Mouse (Mus musculus) midbrain, embryonic 14.5 days (tissue): ENCODE results near the gene Med20. TPM values are rescaled to one million over a fixed set of nuclear protein-coding genes. Genes with fewer than 3 reads are reported as not detected.
"Not testable (repeated sequence)": the region's sequence is repeated elsewhere in the genome, so short reads cannot be mapped to it uniquely, and the experiment has no call there.

Experiments used
- ATAC-seq: fragments of 200-750 bp; cut with Nextera tagmentation; 2 replicates; pipeline ENCODE4 v1.8.0; 2017; ENCODE audit warnings: moderate number of reproducible peaks, moderate library complexity; ENCODE audit not compliant: low FRiP score, low TSS enrichment
- DNase-seq: peaks from one replicate; pipeline ENCODE4 v3.0.0-alpha.2; 2015
- H3K27ac ChIP-seq: fragments of 300-500 bp; sonication (generic); replicated peaks from 2 replicates; pipeline ENCODE4 v1.5.1; 2014; ENCODE audit warnings: mild to moderate bottlenecking, low read depth, low read length, moderate library complexity
- H3K27me3 ChIP-seq: fragments of 300-500 bp; sonication (generic); 2 replicates; pipeline ENCODE4 v1.6.1; 2014; ENCODE audit warnings: low read length, control low read depth, mixed read lengths; ENCODE audit not compliant: control insufficient read depth, insufficient read depth
- H3K36me3 ChIP-seq: fragments of 300-500 bp; sonication (generic); 2 replicates; pipeline ENCODE4 v1.6.1; 2014; ENCODE audit warnings: low read length, control low read depth; ENCODE audit not compliant: control insufficient read depth, insufficient read depth
- H3K4me1 ChIP-seq: fragments of 300-500 bp; sonication (generic); 2 replicates; pipeline ENCODE4 v1.6.1; 2014; ENCODE audit warnings: mild to moderate bottlenecking, antibody characterized with exemption, low read length, control low read depth; ENCODE audit not compliant: control insufficient read depth, insufficient read depth
- H3K4me2 ChIP-seq: fragments of 300-500 bp; sonication (generic); 2 replicates; pipeline ENCODE4 v1.6.1; 2014; ENCODE audit warnings: mild to moderate bottlenecking, low read length, moderate library complexity
- H3K4me3 ChIP-seq: fragments of 300-500 bp; sonication (generic); replicated peaks from 2 replicates; pipeline ENCODE4 v1.5.1; 2014; ENCODE audit warnings: low read depth, low read length
- H3K9ac ChIP-seq: fragments of 300-500 bp; sonication (generic); replicated peaks from 2 replicates; pipeline ENCODE4 v1.6.1; 2014; ENCODE audit warnings: mild to moderate bottlenecking, low read length, moderate library complexity
- H3K9me3 ChIP-seq: fragments of 300-500 bp; sonication (generic); 2 replicates; pipeline ENCODE4 v1.6.1; 2016; ENCODE audit warnings: low read length, control low read depth, mixed read lengths; ENCODE audit not compliant: control insufficient read depth
- WGBS: fragments of 180-500 bp; shearing (Covaris S2); extraction: QIAGEN DNeasy Blood & Tissue Kit; methylation state at CpG from one replicate; pipeline ENCODE4 v1.1.7; 2014; 5-methylcytosine and 5-hydroxymethylcytosine counted together
- polyA plus RNA-seq: library from polyadenylated mRNA; unstranded; fragments of >200 nt; fragmentation: Nextera tagmentation; extraction: Ambion mirVana; gene quantifications from 2 replicates; pipeline ENCODE4 v1.2.1, GENCODE M21; 2014

The Med20 gene
- polyA plus RNA-seq, 1 experiment from 2014 or later: 49.5 TPM

- DNase-seq (peak; percentile 27), ATAC-seq (no peak)
- WGBS: under 1% methylated on average over 9 of the region's 9 CpGs
- H3K4me1 ChIP-seq: peaks cover 33% of the 10 kb centered on the region
- H3K4me3 ChIP-seq: peak overlapping the region; percentile 63
- no peaks in the 10 kb centered on the region for H3K27me3 ChIP-seq
- H3K4me2 ChIP-seq: peak overlapping the region; percentile 84
- H3K36me3 ChIP-seq: peaks cover 10% of the 10 kb centered on the region
- no peaks in the 10 kb centered on the region for H3K9me3 ChIP-seq
- peak overlapping the region; percentile 83 for H3K27ac ChIP-seq
- peak overlapping the region; percentile 63; the same call in 1 of the 2 replicates for H3K9ac ChIP-seq
Measured at GRCm38 (mm10) chr17:47594969-47595247, 16.5 kb upstream of the Med20 start.

DNA sequence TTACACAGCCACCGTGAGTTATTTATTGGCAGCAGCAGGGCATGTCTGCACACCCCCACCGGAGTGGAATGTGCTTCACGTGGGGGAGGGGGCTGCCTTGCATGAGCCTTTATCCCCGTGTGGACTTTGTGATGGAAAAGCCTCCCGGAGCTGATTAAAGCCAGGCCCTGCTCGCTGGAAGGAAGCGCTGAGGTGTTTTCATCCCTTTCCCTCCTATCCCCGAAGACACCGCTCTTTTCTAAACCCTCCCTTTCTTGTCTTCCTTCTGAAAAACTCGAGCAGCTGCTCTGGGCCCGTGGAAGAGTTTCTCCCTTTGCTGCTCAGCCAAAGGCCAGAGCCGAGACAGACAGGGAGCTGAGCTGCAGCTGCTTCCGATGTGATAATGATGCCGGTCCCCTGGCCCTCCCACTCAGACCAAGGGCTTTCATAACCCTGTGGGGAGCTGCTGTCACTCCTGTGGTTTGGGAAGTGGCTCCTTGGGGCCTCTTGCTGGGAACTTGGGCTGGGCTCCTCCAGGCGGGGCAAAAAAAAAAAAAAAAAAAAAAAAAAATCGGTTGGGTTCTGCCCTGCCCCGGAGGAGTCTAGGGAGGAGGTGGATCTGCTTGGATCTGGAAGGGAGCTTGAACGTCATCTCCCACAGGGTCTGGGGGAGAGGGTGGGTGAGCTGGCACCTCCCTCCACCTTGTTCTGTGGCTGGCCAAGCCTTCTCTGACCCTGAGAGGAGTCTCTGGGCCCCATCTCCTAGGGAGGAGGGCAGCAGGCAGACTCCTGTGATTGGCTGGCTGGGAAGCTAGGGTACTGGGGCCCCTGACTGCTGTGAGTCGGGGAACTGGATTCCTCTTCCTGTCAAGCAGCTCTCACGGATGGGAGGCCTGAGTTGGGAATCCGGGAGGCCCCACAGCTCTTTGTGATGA, 15.9 kb upstream of the Med20 start:
- H3K4me3 ChIP-seq: peak overlapping the region; percentile 63
- H3K27me3 ChIP-seq: no peaks in the 10 kb centered on the region
- H3K9ac ChIP-seq: peak overlapping the region; percentile 39
- ATAC-seq: peak; percentile 36
- H3K4me1 ChIP-seq: peaks cover 33% of the 10 kb centered on the region
- H3K9me3 ChIP-seq: no peaks in the 10 kb centered on the region
- 1% methylated on average over 21 of the region's 21 CpGs for WGBS
- peaks cover 14% of the 10 kb centered on the region for H3K36me3 ChIP-seq
- peak overlapping the region; percentile 84 for H3K4me2 ChIP-seq
- peak; percentile 67 for DNase-seq
- H3K27ac ChIP-seq: peak overlapping the region; percentile 83

- Histone ChIP-seq H3K4me3 (peak overlapping the region; percentile 8; the same call in 1 of the 2 replicates), H3K27me3 (no peaks in the 10 kb centered on the region), H3K4me1 (peaks cover 33% of the 10 kb centered on the region), H3K4me2 (peak overlapping the region; percentile 84), H3K9ac (peak overlapping the region; percentile 39), H3K9me3 (no peaks in the 10 kb centered on the region), H3K27ac (peak overlapping the region; percentile 83), H3K36me3 (peaks cover 22% of the 10 kb centered on the region)
- no peak for ATAC-seq
- WGBS: 13% methylated on average over 6 of the region's 6 CpGs
- DNase-seq: no peak
Measured at GRCm38 (mm10) chr17:47596162-47596838, 15.1 kb upstream of the Med20 start.

GRCm38 (mm10) chr17:47596839-47597164, 14.6 kb upstream of the Med20 start:
- Histone ChIP-seq H3K4me2 (peak overlapping the region; percentile 84), H3K4me1 (peaks cover 33% of the 10 kb centered on the region), H3K4me3 (no peak overlapping the region), H3K9me3 (no peaks in the 10 kb centered on the region), H3K36me3 (peaks cover 27% of the 10 kb centered on the region), H3K27ac (peak overlapping the region; percentile 83), H3K9ac (no peak overlapping the region; the same call in 1 of the 2 replicates), H3K27me3 (no peaks in the 10 kb centered on the region)
- DNase-seq: no peak
- no peak for ATAC-seq
- 45% methylated on average over 5 of the region's 5 CpGs for WGBS

DNA sequence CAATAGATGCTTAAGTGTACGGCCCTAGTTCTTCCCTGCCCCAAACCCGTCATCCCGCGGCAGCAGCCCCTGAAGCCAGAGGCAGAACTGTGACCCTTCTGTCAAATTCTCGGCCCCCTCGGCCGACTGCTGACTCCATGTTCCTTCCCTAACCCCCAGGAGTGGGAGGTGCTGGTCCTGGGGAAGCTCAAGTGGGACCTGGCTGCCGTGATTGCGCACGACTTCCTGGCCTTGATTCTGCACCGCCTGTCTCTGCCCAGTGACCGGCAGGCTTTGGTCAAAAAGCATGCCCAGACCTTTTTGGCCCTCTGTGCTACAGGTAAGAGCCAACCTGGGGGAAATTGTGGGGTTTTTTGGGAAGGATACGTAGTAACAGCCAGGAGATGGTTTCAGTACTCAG, 14.1 kb upstream of the Med20 start:
- H3K9me3 ChIP-seq: no peaks in the 10 kb centered on the region
- H3K27ac ChIP-seq: no peak overlapping the region
- WGBS: 49% methylated on average over 13 of the region's 13 CpGs
- no peak for DNase-seq
- no peak for ATAC-seq
- no peak overlapping the region for H3K9ac ChIP-seq
- peaks cover 33% of the 10 kb centered on the region for H3K4me1 ChIP-seq
- H3K36me3 ChIP-seq: peaks cover 32% of the 10 kb centered on the region
- no peak overlapping the region for H3K4me3 ChIP-seq
- H3K4me2 ChIP-seq: peak overlapping the region; percentile 84
- no peaks in the 10 kb centered on the region for H3K27me3 ChIP-seq

GRCm38 (mm10) chr17:47597838-47598579, 13.4 kb upstream of the Med20 start:
- Histone ChIP-seq H3K4me2 (no peak overlapping the region), H3K27ac (0 out of 2 replicates have a peak overlapping the region, but pooled peaks have one; percentile 32), H3K27me3 (no peaks in the 10 kb centered on the region), H3K9me3 (no peaks in the 10 kb centered on the region), H3K4me1 (peaks cover 33% of the 10 kb centered on the region), H3K4me3 (no peak overlapping the region), H3K9ac (no peak overlapping the region), H3K36me3 (peaks cover 36% of the 10 kb centered on the region)
- 19% methylated on average over 10 of the region's 10 CpGs for WGBS
- ATAC-seq (no peak), DNase-seq (peak; percentile 66)

DNA sequence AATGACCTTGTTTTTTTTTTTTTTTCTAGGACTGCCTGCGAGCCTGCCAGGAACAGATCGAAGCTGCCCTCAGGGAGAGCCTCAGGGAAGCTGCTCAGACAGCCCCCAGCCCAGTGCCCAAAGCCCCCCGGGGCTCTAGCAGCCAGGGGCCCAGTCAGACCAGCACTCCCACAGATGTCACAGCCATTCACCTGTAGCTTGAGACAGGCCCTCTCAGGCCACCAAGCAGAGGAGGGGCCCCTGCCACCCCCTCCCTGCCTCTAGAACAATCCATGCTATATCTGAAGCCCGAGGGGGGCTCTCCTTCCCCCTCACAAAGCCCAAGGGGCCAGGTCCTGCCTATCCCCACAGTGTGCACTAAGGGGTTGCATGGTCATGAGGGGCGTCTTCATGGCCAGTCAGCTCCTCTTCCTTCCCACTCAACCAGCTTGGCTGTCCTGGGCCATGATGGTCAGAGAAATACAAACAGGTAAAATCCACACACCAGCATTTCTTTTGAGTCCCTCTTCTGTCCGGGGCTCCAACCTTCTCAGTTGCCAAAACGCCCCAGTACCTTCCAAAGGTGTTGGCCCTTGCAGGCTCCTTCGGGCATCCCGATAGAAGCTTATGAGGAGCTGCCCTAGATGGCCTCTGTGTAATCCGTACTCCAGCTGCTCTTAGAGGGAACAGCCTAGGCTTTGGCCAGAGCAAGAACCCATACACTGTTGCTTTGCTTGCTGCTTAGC, 12.6 kb upstream of the Med20 start:
- Histone ChIP-seq H3K4me1 (peaks cover 33% of the 10 kb centered on the region), H3K36me3 (peaks cover 40% of the 10 kb centered on the region)
- WGBS: 87% methylated on average over 10 of the region's 10 CpGs
- not testable (repeated sequence) for H3K9ac ChIP-seq, H3K27me3 ChIP-seq, H3K9me3 ChIP-seq, H3K4me2 ChIP-seq, ATAC-seq, DNase-seq, H3K27ac ChIP-seq, H3K4me3 ChIP-seq
